Mouse (Mus musculus) Patski (cell line): ENCODE results near the gene Pou2f1. TPM values are rescaled to one million over a fixed set of nuclear protein-coding genes. Genes with fewer than 3 reads are reported as not detected.

Experiments
- ATAC-seq: fragments of 100-300 bp; one replicate; pipeline ENCODE4 v1.8.0; 2021
- CTCF ChIA-PET: fragments of 350-600 bp; sonication (Branson Sonifier 250); formaldehyde crosslinking; loops from one replicate; lab custom pipeline; 2022; ENCODE audit warnings: inconsistent platforms; lab: Charles Lee
- POLR2A ChIA-PET: fragments of 350-600 bp; sonication (Branson Sonifier 250); formaldehyde crosslinking; loops from one replicate; lab custom pipeline; 2022; ENCODE audit warnings: antibody characterized with exemption, inconsistent platforms; lab: Charles Lee
- DNase-seq: peaks from one replicate; pipeline ENCODE4 v3.0.0-alpha.2; 2011; ENCODE audit warnings: low read depth, low spot score
- H3K27me3 ChIP-seq: fragments of 371-371 bp; one replicate; pipeline ENCODE4 v1.5.1; 2021
- CTCF ChIP-seq: fragments of 100-300 bp; IDR thresholded peaks from one replicate; pipeline ENCODE4 v1.5.1; 2021
- in situ Hi-C: fragments of 300-500 bp; cut with MboI; formaldehyde crosslinking; loops from 3 replicates; pipeline ENCODE4 v1.11.1; 2018; ENCODE audit warnings: low pct_unique_long_range_greater_than_20kb, mixed read lengths
- polyA plus RNA-seq: library from polyadenylated mRNA; unstranded; gene quantifications from one replicate; pipeline ENCODE4 v1.2.3, GENCODE M21; 2021

The Pou2f1 gene
- polyA plus RNA-seq, 1 experiment from 2014 or later = 8.3 TPM

GRCm38 (mm10) chr1:166035045-166035444, 32.6 kb upstream of the Pou2f1 start:
- peaks cover 4% of the 10 kb centered on the region for H3K27me3 ChIP-seq
- no peak for TF ChIP-seq CTCF
- in situ Hi-C loops = no loop called here
- DNase-seq (no peak), ATAC-seq (no peak)
- ChIA-PET CTCF (interaction anchor here (0.6 kb wide), 1 partner anchor 291 kb away, joined by 3 read pairs; no protein-coding TSS in a partner anchor), POLR2A (no interaction called here)

GRCm38 (mm10) chr1:166031673-166032547, 29.4 kb upstream of the Pou2f1 start:
- ATAC-seq = no peak
- CTCF ChIA-PET = no interaction called here
- H3K27me3 ChIP-seq = peaks cover 4% of the 10 kb centered on the region
- in situ Hi-C loops = no loop called here
- DNase-seq = no peak
- TF ChIP-seq CTCF = no peak
- POLR2A ChIA-PET = no interaction called here

- peaks cover 4% of the 10 kb centered on the region for H3K27me3 ChIP-seq
- CTCF ChIA-PET = interaction anchor here (1.1 kb wide), 1 partner anchor 14 kb away, joined by 3 read pairs; no protein-coding TSS in a partner anchor
- POLR2A ChIA-PET = no interaction called here
- no peak for TF ChIP-seq CTCF
- ATAC-seq (no peak), DNase-seq (no peak)
- in situ Hi-C loops = no loop called here
Measured at GRCm38 (mm10) chr1:166023981-166024380, 21.5 kb upstream of the Pou2f1 start.

- POLR2A ChIA-PET = interaction anchor here (0.6 kb wide), 1 partner anchor 59 kb away, joined by 3 read pairs; no protein-coding TSS in a partner anchor
- DNase-seq (no peak), ATAC-seq (no peak)
- TF ChIP-seq CTCF = no peak
- CTCF ChIA-PET = interaction anchor here (1.0 to 1.1 kb wide), 2 partner anchors 11 to 210 kb away, joined by 3 to 4 read pairs; no protein-coding TSS in a partner anchor
- peaks cover 22% of the 10 kb centered on the region for H3K27me3 ChIP-seq
- in situ Hi-C loops = no loop called here
Measured at GRCm38 (mm10) chr1:166017203-166017602, 14.7 kb upstream of the Pou2f1 start.

- DNase-seq = no peak
- ATAC-seq = no peak
- TF ChIP-seq CTCF = no peak
- POLR2A ChIA-PET = no interaction called here
- CTCF ChIA-PET = interaction anchor here (1.1 kb wide), 1 partner anchor 12 kb away, joined by 4 read pairs; no protein-coding TSS in a partner anchor
- in situ Hi-C loops = no loop called here
- H3K27me3 ChIP-seq = peaks cover 19% of the 10 kb centered on the region
Measured at GRCm38 (mm10) chr1:166016306-166016705, 13.8 kb upstream of the Pou2f1 start.

- no peak for TF ChIP-seq CTCF
- ChIA-PET CTCF (no interaction called here), POLR2A (no interaction called here)
- in situ Hi-C loops = no loop called here
- peaks cover 18% of the 10 kb centered on the region for H3K27me3 ChIP-seq
- ATAC-seq = no peak
- DNase-seq = no peak
Measured at GRCm38 (mm10) chr1:166014530-166014929, 12.1 kb upstream of the Pou2f1 start.

- in situ Hi-C loops = no loop called here
- CTCF ChIA-PET = no interaction called here
- POLR2A ChIA-PET = no interaction called here
- peaks cover 15% of the 10 kb centered on the region for H3K27me3 ChIP-seq
- DNase-seq = no peak
- TF ChIP-seq CTCF = no peak
- no peak for ATAC-seq
Measured at GRCm38 (mm10) chr1:166010106-166010505, 7.6 kb upstream of the Pou2f1 start.

GRCm38 (mm10) chr1:166008634-166009350, 6.3 kb upstream of the Pou2f1 start:
- POLR2A ChIA-PET = no interaction called here
- ATAC-seq (no peak), DNase-seq (no peak)
- CTCF ChIA-PET = no interaction called here
- in situ Hi-C loops = loop anchor here (5.0 to 10.0 kb wide), 4 partner anchors 34 to 234 kb away; no protein-coding TSS in a partner anchor
- TF ChIP-seq CTCF = no peak
- peaks cover 11% of the 10 kb centered on the region for H3K27me3 ChIP-seq

- no peak for ATAC-seq
- in situ Hi-C loops = loop anchor here (5.0 to 10.0 kb wide), 4 partner anchors 35 to 232 kb away; no protein-coding TSS in a partner anchor
- ChIA-PET POLR2A (no interaction called here), CTCF (no interaction called here)
- no peaks in the 10 kb centered on the region for H3K27me3 ChIP-seq
- no peak for DNase-seq
- TF ChIP-seq CTCF = no peak
Measured at GRCm38 (mm10) chr1:166007026-166007425, 4.5 kb upstream of the Pou2f1 start.
